Mouse (Mus musculus): ENCODE measurements around the gene Tbxa2r. TPM values are rescaled to one million over a fixed set of nuclear protein-coding genes. Genes with fewer than 3 reads are reported as not detected.

Gene Tbxa2r
- polyA plus RNA-seq, 2 experiments from 2014 or later: 19.3 to 22.0 TPM

GRCm38 (mm10) chr10:81346453-81347067 is 18.0 kb downstream of the Tbxa2r start:
- no peak for ATAC-seq

GRCm38 (mm10) chr10:81349146-81349545 is 20.6 kb downstream of the Tbxa2r start:
- no peak for ATAC-seq

DNA sequence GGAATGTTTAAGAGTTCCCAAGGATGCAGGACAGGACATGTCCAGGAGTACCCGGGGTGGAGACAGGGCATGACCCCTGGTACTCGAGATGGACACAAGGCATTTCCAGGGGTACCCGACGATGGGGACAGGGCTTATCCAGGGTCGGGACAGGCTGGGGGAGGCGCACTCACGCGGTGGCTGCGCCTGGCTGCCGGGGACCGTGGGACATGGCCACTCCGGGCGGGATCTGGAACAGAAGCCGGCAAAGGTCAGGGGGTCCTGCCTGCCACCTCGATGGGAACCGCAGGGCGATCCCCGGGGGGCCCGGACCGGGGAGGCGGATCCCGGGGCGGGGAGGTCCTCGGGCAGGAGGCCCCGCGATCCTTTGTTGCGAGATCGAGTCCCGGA is 21.4 kb downstream of the Tbxa2r start:
- ATAC-seq: no peak

- ATAC-seq: peak; percentile 95
Observed at GRCm38 (mm10) chr10:81350351-81351063, 22.0 kb downstream of the Tbxa2r start, which contains the start of gene Hmg20b. Gene Hmg20b, minus strand, starts transcription at chr10:81350480.

DNA sequence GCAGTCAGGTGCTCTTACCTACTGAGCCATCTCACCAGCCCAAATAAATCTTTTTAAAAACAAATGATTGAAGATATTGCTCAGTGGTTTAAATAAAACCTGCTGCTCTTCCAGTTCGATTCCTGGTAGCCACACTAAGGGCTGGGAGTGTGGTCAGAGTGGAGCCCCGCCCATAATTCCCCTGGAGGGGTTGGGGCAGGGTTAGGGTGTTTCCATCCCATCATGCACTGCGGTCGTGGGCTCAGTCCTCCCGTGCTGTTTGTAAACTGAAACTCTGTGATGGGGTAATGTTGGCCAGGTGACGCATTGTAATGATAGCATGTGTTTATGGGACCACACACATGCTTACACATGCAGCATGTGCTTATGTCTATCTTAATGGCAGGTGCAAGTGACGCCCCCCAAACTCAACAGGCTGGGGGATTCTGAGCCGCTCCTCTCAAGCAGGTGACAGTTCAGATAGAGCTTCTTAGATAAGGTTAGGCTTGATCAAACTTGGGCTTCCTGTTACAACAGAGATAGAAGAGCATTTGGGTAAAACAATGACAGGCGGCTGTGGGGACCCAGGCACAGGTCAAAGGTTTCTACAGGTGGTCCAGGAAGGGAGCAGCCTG is 23.3 kb downstream of the Tbxa2r start:
- ATAC-seq: no peak

- no peak for ATAC-seq
Observed at GRCm38 (mm10) chr10:81354738-81355477, 26.4 kb downstream of the Tbxa2r start.

GRCm38 (mm10) chr10:81355533-81355932 is 27.0 kb downstream of the Tbxa2r start:
- ATAC-seq: no peak

- ATAC-seq: no peak
Observed at GRCm38 (mm10) chr10:81356352-81356990, 27.9 kb downstream of the Tbxa2r start.

DNA sequence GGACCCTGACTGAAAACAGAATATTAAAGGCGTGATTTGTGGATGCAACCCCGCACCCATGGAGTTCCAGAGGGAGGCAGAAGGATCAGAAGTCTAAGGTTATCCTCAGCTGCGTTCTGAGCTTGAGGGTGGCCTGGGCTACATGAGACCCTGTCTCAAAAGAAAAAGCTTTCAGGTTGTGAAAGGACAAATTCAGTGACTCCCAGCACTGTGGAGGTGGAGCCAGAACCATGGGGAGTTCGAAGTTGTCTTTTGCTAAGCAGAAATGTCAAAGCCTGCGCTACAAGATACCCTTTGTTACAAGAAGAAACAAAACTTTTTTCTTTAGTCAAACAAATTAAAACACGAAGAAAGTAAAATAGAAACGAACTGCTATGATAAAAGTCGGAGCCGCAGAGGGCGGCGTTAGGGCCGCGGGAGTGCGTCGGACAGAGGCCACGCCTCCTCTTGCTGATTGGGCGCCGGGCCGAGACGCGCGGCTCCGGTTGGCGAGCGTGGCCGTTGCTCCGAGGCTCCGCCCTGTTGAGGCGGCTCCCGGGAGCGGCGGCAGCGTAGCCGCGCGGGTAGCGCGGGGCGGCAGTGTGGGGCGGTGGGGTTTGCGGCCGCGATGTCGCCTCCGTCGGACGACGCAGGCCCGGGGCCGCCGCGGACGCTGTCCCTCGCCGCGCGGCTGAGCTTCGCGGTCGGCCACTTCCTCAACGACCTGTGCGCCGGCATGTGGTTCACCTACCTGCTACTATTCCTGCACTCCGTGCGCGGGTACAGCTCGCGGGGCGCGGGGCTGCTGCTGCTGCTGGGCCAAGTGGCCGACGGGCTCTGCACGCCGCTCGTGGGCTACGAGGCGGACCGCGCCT is 28.7 kb downstream of the Tbxa2r start, which contains the start of gene Mfsd12:
Gene Mfsd12, plus strand, starts transcription at position 501 of the 854 bp plus-strand sequence.
- ATAC-seq: peak; percentile 96

DNA sequence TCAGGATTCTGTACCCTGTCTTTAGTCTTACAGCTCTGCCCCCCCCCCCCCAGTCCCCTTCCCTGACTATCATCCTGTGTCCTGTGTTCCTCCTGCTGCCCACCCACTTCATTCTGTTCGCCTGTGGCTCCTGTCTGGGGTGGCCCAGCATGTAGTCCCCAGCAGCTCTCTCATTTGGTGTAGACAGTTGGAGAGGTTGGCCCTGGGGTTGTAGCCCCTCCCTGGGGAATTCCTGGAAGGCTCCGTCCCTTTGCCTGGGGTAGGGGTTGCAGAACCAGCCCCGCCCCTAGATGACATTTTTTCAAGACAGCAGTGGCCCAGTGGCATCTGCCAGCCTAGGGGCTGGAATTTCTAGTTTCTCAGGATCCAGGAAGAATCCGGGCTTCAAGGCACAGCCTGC is 29.7 kb downstream of the Tbxa2r start:
- ATAC-seq: no peak

DNA sequence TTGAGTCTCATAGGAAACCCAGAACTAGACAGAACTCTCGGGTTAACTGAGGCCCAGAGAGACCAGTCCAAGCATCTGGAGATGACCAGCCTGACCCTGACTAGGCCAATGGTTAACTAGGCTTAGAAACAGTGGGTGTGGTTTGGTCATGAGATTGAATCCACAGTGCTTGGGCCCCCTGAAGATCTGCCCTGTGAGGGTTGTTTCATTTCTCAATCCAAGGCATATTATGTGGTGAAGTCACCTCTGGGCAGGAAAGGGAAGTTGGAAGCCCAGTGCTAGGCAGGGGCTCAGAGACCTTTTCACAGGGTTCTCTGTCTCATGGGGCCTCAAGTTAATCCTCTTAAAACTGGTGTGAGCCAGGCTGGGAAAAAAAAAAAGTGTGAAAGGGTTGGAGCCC is 30.3 kb downstream of the Tbxa2r start:
- no peak for ATAC-seq

DNA sequence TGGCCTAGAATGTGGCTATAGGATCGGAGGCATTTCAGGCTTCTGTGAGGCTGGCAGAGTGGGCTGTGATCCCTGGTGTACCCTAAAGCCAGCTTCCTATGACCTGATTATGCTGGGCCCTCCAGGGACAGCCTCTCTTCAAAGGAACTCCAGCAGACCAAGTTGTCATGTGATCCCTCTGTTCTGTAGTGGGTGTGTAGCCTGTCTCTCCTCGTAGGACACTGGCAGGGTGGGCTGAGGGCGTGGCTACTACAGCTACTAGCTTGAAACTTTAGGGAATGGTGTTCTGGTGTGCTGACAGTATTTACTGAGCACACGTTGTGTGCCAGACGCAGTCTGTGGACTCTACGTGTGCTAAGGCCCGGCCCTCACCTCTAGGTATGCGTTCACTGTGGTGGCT is 32.2 kb downstream of the Tbxa2r start:
- no peak for ATAC-seq

DNA sequence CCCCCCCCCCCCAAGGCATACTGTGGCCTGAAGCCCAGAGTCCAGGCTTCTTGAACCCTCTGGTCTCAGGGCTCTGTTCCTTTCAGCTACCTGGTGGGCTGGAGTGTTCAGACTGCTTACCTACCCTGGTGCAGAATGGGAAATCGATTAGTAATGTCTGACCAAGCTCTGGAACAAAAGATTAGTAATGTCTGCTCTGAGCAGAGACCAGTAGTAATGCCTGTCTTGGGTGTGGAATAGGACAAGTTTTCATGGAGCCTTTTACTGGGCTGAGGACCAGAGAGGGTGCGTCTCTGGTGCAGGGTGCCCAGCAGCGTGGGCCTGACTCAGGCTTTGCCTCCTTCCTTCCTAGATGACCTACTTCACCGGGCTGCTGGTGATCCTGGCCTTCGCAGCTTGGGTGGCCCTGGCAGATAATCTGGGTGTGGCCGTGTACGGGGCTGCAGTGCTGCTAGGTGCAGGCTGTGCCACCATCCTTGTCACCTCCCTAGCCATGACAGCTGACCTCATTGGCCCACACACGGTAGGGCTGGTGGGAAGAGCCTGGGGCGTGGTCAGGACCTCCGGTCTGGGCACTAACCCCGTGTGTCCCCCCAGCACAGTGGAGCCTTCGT is 33.9 kb downstream of the Tbxa2r start:
- ATAC-seq: no peak

- no peak for ATAC-seq
Observed at GRCm38 (mm10) chr10:81363436-81364346, 35.2 kb downstream of the Tbxa2r start.

DNA sequence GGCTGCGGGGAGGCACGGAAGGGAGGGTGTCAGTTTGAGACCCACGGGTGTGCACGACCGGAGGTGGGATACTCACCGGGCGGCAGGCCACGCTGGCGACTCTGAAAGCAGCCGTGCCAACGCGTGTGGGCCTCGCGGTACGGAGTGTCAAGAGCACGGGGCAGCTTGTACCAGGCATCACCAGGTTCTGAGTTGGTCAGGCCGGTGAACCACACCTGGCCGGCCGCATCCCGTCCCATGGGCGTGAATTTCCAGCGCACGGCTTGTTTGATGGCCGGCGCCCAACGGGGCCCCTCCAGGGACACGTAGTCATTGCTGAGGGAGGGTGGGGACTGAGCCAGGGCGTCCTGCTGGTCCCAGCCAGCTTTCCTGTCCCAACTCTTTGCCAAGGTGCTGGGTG is 36.1 kb downstream of the Tbxa2r start:
- no peak for ATAC-seq

- ATAC-seq: no peak
Observed at GRCm38 (mm10) chr10:81365073-81365472, 36.5 kb downstream of the Tbxa2r start.

- ATAC-seq: no peak
Observed at GRCm38 (mm10) chr10:81365672-81366476, 37.3 kb downstream of the Tbxa2r start, which contains the start of gene 4930404N11Rik. Gene 4930404N11Rik, minus strand, starts transcription at chr10:81365816.

- no peak for ATAC-seq
Observed at GRCm38 (mm10) chr10:81366477-81367206, 38.1 kb downstream of the Tbxa2r start.

- no peak for ATAC-seq
Observed at GRCm38 (mm10) chr10:81367207-81367495, 38.6 kb downstream of the Tbxa2r start.

Measured in CD4-positive, CD25-positive, alpha-beta regulatory T cell, adult 4 months (primary cell).